Mouse (Mus musculus): ENCODE data around the gene Rfxank.
A peak's percentile ranks its signal among the peaks of the same experiment; 100 is the strongest.

Gene Rfxank

GRCm38 (mm10) chr8:70147678-70148607, 9.0 kb upstream of the Rfxank start:
- DNase-seq (ENCODE audit: low spot score), result no peak

DNA sequence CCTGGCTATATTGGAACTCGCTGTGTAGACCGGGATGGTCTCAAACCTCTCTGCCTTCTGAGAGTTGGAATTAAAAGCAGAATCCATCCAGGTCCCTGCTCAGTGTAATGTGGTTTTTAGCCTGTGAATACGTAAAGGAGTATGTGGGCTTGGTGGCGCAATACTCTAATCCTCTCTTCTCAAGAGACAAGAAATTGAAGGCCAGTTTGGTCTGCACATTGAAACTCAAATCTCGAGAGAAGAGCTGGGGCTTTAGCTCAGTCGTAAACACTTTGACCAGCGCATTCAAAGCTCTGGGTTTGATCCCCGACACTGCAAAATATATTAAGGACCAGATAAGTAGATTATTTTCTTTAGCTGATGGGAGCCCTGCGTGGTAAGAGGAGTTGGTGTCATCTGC, 1.0 kb upstream of the Rfxank start:
- no peak for DNase-seq (ENCODE audit: low spot score)

GRCm38 (mm10) chr8:70137890-70138289, 1.1 kb downstream of the Rfxank start:
- no peak for DNase-seq (ENCODE audit: low spot score)

DNA sequence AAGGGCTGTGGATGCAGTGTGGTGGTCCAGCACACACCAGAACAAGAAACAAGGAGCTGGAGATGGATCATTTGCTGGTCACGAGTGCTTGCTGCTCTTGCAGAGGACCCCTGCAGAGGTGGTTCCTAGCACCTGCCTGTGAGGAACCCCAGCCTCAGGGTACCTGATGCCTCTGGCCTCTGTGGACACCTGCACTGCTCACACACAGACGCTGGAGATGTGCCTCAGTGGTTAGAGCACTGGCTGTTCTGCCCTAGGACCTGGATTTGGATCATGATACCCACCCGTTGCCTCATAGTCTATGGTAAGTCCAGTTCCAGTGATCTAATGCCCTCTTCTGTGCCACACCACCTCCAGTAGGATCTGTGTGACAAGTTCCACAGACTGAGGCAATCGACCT, 2.4 kb downstream of the Rfxank start:
- no peak for DNase-seq (ENCODE audit: low spot score)

DNA sequence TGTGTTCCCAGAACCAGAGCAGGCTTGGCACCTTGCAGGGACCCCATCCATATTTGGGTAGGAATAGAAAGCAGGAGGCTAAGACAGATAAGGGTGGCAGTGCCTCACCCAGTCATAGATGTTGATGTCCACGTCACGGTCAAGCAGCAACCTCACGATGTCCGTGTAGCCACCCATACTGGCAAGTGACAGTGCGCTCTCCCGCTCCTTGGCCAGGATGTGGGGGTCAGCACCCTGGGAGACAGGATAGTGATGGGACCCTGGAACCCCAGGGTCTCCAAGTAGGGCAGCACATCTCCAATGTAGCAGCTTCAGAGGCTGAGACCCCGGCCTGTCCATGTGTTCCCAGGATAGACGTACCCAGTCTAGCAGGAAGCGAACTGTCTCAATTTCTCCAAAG, 4.0 kb downstream of the Rfxank start:
- DNase-seq (ENCODE audit: low spot score), result no peak

GRCm38 (mm10) chr8:70134086-70134485, 4.9 kb downstream of the Rfxank start:
- DNase-seq (ENCODE audit: low spot score), result no peak

DNA sequence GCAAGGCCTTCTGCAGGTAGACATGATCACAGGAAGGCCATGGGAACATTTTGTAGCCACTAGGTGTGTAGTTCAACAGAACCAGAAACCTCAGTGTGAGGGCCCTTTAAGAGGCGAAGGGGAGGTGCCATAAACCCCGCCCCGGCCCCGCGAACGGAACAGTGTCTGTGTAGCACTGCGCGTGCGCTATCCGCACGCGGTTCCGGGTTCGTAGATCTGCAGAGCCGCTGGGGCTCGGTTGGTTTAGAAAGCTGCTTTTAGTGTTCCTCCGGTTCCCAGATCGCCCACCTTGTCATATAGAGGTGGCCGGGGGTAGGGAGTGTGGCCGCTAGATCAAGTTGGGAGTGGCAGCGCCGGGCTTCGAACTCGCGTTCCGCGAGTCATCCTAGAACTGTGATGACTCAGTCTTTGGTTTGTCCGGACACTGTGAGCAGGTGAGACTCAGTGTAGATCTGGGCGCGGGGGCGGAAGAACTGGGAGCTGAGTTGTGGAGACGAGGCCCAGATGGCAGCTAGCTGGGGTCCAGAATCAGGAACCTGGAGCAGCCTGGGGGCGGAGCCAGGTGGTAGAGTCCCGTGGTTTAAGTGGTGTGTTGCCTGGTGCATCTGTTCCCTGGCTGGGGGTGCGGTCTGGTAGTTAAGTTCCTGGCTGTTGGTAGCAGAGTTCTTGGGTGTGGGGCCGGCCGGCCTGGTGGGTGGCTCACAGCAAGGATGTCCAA, 7.6 kb downstream of the Rfxank start, which contains the start of gene Nr2c2ap:
Gene Nr2c2ap, plus strand, starts transcription at position 168 of the 718 bp plus-strand sequence.
- DNase-seq (ENCODE audit: low spot score), result peak; percentile 43

DNA sequence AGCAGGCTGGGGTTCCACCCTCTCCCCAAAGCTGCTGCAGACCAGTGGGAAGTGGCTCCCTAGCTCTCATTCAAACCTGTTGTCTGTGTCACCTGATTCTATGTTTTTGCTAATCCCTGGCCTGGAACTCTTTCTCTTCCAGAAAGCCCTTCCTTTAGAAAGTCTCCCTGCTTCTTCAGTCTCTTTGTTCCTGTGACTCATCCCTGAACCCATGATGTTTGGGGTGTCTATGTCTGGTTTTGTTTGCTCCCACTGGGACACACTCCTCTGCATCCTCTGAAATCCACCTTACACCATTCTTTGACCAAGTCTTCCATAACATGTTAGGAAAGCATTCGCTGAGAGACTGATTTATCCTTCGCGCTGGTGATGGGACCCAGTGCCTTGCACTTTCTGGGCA, 8.9 kb downstream of the Rfxank start:
- no peak for DNase-seq (ENCODE audit: low spot score)

DNA sequence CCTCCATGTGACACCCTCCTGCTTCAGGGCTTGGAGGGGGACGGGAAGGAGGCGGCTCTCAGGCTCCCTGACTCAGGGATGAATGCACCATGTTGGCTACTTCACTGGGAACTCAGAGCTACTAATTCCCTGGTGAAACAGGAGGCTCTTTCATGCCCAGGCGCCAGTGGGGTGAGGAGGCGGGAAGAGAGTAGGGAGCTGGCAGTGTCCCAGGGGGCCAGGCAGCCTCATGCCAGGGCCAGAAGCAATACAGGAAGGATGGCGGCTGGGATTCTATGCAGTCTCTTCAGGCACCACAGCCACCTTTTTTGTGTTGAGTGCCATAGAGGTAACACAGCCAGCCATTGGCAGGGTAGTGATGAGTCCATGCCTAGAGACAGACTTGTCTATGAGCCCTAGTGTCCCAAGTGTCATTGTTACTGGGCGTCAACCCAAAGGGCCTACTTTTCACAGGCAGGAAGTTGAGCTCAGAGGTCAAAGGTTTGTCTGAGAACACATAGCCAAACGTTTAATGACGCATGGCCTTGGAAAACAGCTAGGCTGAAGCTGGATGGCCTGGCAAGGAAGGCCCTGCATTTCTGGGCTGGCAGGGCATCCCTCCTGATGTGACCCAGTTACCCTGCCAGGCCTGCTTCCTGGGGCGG, 9.5 kb downstream of the Rfxank start:
- DNase-seq (ENCODE audit: low spot score), result no peak

- no peak for DNase-seq (ENCODE audit: low spot score)
These were observed 10.5 kb downstream of the Rfxank start for GRCm38 (mm10) chr8:70128435-70128834.

DNA sequence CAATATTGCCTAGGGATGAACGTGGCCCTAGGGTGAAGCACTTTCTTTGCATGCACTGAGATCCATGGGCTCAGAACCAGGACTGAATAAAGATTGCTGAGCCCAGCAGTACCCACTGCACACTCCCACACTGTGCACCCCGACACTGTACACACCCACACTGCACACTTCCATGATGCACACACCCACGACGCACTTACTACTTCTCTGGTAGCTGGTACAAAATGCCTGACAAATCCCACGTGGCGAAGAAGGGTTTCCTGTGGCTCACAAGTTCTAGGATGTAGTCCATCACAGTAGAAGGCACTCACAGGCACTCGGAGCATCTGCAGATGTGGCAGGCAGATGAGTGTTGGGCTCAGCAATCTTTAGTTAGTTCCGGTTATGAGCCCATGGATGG, 14.0 kb downstream of the Rfxank start:
- no peak for DNase-seq (ENCODE audit: low spot score)

DNA sequence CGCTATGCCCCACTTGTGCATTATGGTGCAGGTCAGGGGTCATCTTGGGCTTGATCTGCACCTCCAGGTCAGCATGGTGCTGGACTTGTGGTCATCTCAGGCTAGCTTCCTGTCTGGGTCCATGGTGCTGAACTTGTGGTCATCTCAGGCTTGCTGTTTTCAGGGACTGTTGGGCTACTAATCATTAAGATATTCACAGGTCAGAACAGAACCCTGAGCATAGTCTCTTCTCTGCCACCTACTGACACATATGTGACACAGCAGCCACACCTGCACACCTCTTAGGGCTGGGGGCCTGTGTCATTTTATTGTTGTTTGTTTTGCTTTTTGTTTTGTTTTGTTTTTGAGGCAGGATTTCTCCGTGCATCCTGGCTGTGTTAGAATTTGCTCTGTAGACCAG, 16.1 kb downstream of the Rfxank start:
- DNase-seq (ENCODE audit: low spot score), result no peak

GRCm38 (mm10) chr8:70120667-70121066, 18.3 kb downstream of the Rfxank start, which contains the start of gene Ncan:
TSS of gene Ncan (minus strand) at chr8:70120873.
- no peak for DNase-seq (ENCODE audit: low spot score)

GRCm38 (mm10) chr8:70118726-70119700, 19.9 kb downstream of the Rfxank start:
- DNase-seq (ENCODE audit: low spot score), result no peak

- no peak for DNase-seq (ENCODE audit: low spot score)
These were observed 21.3 kb downstream of the Rfxank start for GRCm38 (mm10) chr8:70117611-70118010.

GRCm38 (mm10) chr8:70114892-70115291, 24.1 kb downstream of the Rfxank start:
- DNase-seq (ENCODE audit: low spot score), result no peak

GRCm38 (mm10) chr8:70114488-70114887, 24.5 kb downstream of the Rfxank start:
- no peak for DNase-seq (ENCODE audit: low spot score)

DNA sequence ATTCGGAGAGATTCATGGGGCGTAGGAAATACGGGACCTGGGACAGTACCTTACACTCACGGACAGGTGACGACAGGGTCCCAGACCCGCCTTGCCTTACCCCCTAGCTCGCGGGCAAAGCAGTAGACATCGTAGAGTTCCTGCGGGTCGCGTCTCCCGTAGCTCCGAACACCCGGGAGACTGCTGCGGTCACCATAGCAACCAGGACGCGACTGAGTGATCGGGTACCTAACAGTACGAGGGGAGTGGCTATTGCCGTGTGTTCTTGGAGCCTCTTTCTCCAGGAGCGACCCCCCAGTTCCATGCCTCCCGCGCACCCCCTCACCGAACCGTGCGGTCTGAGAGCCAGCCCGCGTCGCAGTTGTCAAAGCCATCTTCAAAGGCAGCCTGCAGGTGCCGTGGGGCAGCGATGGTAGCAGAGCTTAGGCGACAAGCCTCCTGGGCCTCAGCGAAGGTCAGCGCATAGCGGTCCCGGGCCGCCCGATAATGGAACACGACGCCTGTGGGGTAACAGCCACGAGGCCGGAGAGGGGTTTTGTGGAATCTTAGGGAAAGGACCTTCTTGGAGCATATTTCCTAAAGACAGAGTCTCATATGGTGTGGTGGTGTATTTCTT, 26.4 kb downstream of the Rfxank start:
- DNase-seq (ENCODE audit: low spot score), result no peak

DNA sequence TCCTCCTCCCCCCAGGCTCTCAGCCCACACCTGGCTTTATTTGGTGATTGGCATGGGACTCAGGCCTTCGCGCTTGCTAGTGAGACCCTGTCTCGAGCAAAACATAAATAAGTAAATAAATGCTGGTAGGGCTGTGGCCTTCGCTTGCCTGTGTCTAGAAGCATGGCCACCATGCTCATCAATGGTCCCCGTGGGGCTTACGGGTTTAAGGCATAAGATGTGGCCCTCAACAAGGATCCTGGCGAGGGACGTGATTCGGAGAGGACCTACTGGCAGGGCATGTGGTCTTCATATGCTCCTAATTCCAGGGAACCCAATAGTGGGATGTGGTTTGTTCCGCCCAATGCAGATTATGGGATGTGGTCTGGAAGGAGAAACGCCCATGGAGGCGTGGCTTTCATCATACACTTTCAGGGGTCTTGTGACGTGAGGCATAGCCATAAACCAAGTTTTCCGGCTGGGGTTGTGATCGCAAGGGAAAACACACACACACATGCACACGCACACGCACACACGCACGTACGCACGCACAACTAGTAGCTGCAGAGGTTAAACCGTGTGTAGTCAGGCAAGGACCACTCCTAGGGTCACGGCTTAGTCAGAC, 27.7 kb downstream of the Rfxank start:
- no peak for DNase-seq (ENCODE audit: low spot score)

DNA sequence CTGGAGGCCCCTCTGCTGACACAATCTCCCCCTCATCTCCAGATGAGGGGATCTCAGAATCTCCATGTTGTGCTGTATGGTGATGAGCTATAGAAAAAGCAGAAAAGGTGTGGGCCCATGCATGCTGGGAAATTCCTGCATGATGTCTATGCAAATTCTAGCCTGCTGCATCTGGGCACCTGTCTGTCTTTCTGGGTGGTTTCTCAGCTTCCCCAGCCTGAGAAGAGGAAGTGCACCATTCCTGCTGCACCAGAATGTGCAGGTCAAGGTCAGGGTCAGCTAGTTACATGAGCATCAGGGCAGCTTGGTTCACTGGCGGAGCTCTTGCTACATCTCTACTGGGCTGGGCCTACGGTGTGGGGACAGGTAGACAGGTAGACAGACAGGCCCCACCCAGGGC, 28.5 kb downstream of the Rfxank start:
- DNase-seq (ENCODE audit: low spot score), result no peak

DNA sequence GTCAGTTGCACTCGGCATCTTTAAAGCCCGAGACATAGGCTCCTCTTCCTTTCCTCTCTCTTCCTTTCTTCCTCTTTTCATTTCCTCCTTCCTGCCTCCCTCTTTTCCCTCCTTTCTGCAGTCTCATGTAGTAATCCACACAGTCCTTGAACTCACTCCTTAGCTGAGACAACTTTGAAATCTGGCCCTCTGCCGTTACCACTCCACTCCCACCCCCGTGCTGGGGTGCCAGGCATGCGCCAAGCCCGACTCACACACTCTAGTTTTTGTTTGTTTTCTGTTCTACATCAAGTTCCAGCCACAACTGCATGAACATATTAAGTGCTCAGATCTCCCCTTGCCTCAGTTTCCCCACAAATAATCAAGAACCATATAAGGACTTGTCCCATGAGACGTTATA, 34.0 kb downstream of the Rfxank start:
- DNase-seq (ENCODE audit: low spot score), result no peak
